Mouse (Mus musculus) lung, postnatal 0 days (tissue): ENCODE data around the gene Tbc1d22a. TPM values are rescaled to one million over a fixed set of nuclear protein-coding genes. Genes with fewer than 3 reads are reported as not detected.

ENCODE experiments used
- ATAC-seq: fragments of 200-750 bp; cut with Nextera tagmentation; 2 replicates; pipeline ENCODE4 v1.8.0; 2017; ENCODE audit warnings: moderate library complexity
- DNase-seq: peaks from one replicate; pipeline ENCODE4 v3.0.0-alpha.2; 2016; ENCODE audit warnings: low spot score
- H3K27ac ChIP-seq: fragments of 300-500 bp; sonication (generic); 2 replicates; pipeline ENCODE4 v1.5.1; 2014; ENCODE audit warnings: antibody characterized with exemption, mild to moderate bottlenecking, low read length, mixed read lengths
- H3K27me3 ChIP-seq: fragments of 300-500 bp; sonication (generic); replicated peaks from 2 replicates; pipeline ENCODE4 v1.6.1; 2014; ENCODE audit warnings: low read length, mixed read lengths; ENCODE audit not compliant: insufficient read depth
- H3K36me3 ChIP-seq: fragments of 300-500 bp; sonication (generic); 2 replicates; pipeline ENCODE4 v1.6.1; 2014; ENCODE audit warnings: low read length, mixed read lengths; ENCODE audit not compliant: insufficient read depth
- H3K4me1 ChIP-seq: fragments of 300-500 bp; sonication (generic); 2 replicates; pipeline ENCODE4 v1.6.1; 2014; ENCODE audit warnings: antibody characterized with exemption, low read depth, low read length, mixed read lengths; ENCODE audit not compliant: insufficient read depth
- H3K4me2 ChIP-seq: fragments of 300-500 bp; sonication (generic); replicated peaks from 2 replicates; pipeline ENCODE4 v1.6.1; 2014; ENCODE audit warnings: low read depth, mild to moderate bottlenecking, low read length, moderate library complexity, mixed read lengths
- H3K4me3 ChIP-seq: fragments of 300-500 bp; sonication (generic); 2 replicates; pipeline ENCODE4 v1.5.1; 2014; ENCODE audit warnings: low read depth, low read length
- H3K9ac ChIP-seq: fragments of 300-500 bp; sonication (generic); replicated peaks from 2 replicates; pipeline ENCODE4 v1.6.1; 2014; ENCODE audit warnings: low read depth, mild to moderate bottlenecking
- H3K9me3 ChIP-seq: fragments of 300-500 bp; sonication (generic); 2 replicates; pipeline ENCODE4 v1.6.1; 2016; ENCODE audit warnings: low read length, mixed read lengths
- CTCF ChIP-seq: IDR thresholded peaks from 2 replicates; pipeline ENCODE4 v1.5.1; 2016; ENCODE audit warnings: antibody characterized with exemption, mild to moderate bottlenecking
- EP300 ChIP-seq: IDR thresholded peaks from 2 replicates; pipeline ENCODE4 v1.6.1; 2016; ENCODE audit warnings: antibody characterized with exemption, mild to moderate bottlenecking, control low read depth
- WGBS: fragments of 180-500 bp; shearing (Covaris S2); extraction: QIAGEN DNeasy Blood & Tissue Kit; methylation state at CpG from one replicate; pipeline ENCODE4 v1.1.7; 2014; 5-methylcytosine and 5-hydroxymethylcytosine counted together
- polyA plus RNA-seq: library from polyadenylated mRNA; unstranded; fragments of >200 nt; fragmentation: Nextera tagmentation; extraction: Ambion mirVana; gene quantifications from 2 replicates; pipeline ENCODE4 v1.2.1, GENCODE M21; 2015

Gene Tbc1d22a
- polyA plus RNA-seq, 1 experiment from 2014 or later, result 13.1 TPM

DNA sequence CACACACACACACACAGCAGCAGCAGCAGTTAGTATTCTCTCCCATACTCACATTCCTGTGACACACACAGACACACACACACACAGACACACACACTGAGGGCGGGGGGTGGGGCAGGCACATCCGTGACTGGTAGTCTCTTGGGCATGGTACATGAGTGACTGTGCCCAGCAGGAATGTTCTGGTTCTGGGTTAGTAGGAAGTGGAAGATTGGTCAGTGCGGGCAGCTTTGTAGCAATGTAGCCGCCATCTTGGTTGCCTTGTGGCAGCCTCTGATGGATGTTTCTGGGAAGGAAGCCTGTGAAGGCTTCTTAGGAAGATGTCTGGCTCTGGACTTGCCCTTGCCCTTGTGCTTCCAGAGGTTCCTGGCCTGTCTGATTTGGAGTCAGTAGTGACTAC lies 112.1 kb downstream of the Tbc1d22a start:
- H3K9me3 ChIP-seq, result no peaks in the 10 kb centered on the region
- ATAC-seq, result no peak
- H3K4me3 ChIP-seq, result no peak overlapping the region
- no peaks in the 10 kb centered on the region for H3K4me1 ChIP-seq
- 86% methylated on average over 4 of the region's 4 CpGs for WGBS
- H3K27me3 ChIP-seq, result no peaks in the 10 kb centered on the region
- no peak overlapping the region for H3K27ac ChIP-seq
- no peak overlapping the region for H3K9ac ChIP-seq
- H3K36me3 ChIP-seq, result no peaks in the 10 kb centered on the region
- H3K4me2 ChIP-seq, result no peak overlapping the region
- TF ChIP-seq EP300 (no peak), CTCF (no peak)
- no peak for DNase-seq

- Histone ChIP-seq H3K9me3 (no peaks in the 10 kb centered on the region), H3K9ac (no peak overlapping the region), H3K4me1 (no peaks in the 10 kb centered on the region), H3K36me3 (no peaks in the 10 kb centered on the region), H3K4me3 (no peak overlapping the region), H3K27me3 (no peaks in the 10 kb centered on the region), H3K4me2 (no peak overlapping the region), H3K27ac (no peak overlapping the region)
- ATAC-seq (no peak), DNase-seq (no peak)
- 62% methylated on average over 7 of the region's 7 CpGs for WGBS
- TF ChIP-seq CTCF (no peak), EP300 (no peak)
Observed at GRCm38 (mm10) chr15:86329911-86330310, 115.7 kb downstream of the Tbc1d22a start.

DNA sequence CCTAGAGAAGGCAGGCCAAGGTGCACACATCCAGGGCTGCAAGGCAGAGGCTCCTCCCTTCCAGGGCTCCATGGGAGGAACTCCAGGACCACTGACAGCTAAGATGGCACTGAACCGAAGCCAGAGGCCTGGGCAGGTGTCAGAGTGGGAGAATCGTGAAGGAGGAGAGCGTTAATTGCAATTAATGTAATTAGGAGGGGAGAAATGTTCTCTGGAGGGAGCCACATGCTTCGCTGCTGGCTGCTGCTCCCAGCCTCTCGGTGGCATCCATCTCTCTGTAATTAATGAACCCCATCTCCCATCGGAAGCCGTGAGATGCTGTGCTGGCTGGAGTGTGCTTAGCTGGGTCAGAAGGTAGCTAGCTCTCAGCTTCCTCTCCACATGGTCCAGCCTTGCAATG lies 116.2 kb downstream of the Tbc1d22a start:
- WGBS, result 73% methylated on average over 7 of the region's 7 CpGs
- Histone ChIP-seq H3K4me2 (no peak overlapping the region), H3K4me3 (no peak overlapping the region), H3K36me3 (no peaks in the 10 kb centered on the region), H3K27me3 (no peaks in the 10 kb centered on the region), H3K4me1 (no peaks in the 10 kb centered on the region), H3K27ac (no peak overlapping the region), H3K9ac (no peak overlapping the region), H3K9me3 (no peaks in the 10 kb centered on the region)
- no peak for ATAC-seq
- no peak for TF ChIP-seq EP300
- TF ChIP-seq CTCF, result no peak
- no peak for DNase-seq

DNA sequence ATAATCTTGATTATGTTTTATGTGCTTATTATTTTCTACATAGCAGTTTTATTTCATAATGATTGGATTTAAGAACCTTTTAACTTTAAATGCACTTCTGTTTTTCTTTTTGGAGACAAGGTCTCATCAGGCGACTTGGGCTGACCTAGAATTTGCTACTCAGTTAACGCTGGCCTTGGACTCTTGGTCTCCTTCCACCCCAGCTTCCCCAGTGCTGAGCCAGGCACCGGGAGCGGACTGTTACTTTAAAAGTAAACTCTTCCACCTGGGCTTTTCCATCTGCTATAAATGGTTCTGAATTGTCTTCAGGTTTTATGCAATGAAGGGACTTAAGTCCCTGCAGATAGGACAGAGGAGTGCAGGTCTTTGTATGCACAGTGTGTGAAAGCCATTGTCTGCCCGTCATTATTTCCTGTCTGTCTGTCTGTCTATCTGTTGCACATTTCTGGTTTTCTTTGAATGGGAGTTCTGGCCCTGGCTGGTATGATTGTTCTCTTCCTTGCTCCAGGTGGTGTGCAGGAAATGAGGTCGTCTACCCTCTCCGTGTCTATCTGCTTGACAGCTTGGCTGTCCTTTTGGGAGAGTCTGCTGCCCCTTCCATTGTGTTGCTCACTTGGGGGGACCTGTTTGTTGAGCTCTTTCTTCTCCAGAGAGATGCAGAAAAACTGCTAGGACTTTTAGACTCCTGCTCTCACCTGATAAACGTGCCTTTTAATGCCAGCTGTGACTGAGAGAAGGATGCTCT lies 117.4 kb downstream of the Tbc1d22a start:
- TF ChIP-seq EP300 (no peak), CTCF (no peak)
- H3K36me3 ChIP-seq, result no peaks in the 10 kb centered on the region
- H3K4me1 ChIP-seq, result no peaks in the 10 kb centered on the region
- no peak for DNase-seq
- no peaks in the 10 kb centered on the region for H3K9me3 ChIP-seq
- H3K27ac ChIP-seq, result no peak overlapping the region
- ATAC-seq, result no peak
- no peaks in the 10 kb centered on the region for H3K27me3 ChIP-seq
- no peak overlapping the region for H3K4me3 ChIP-seq
- 70% methylated on average over 8 of the region's 8 CpGs for WGBS
- H3K9ac ChIP-seq, result no peak overlapping the region
- H3K4me2 ChIP-seq, result no peak overlapping the region

DNA sequence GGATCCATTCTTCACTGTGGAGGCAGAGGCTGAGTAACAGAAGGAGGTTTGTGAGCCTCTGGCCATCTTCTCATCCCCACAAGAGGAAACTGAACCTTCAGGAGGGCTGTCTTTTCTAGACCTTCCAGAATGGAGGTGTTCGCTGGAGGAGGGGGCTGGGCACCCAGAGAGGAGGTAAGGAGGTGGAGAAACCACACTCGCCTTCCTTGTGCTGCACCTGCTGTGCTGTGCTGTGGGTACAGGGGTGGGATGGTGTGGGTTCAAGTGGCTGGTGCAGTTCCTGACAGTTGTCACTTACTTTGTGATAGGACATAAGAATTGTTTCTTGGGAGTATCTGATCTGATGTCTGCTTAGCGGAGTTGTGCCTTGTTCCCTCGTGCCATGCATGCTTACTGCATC lies 118.9 kb downstream of the Tbc1d22a start:
- no peaks in the 10 kb centered on the region for H3K4me1 ChIP-seq
- H3K9me3 ChIP-seq, result no peaks in the 10 kb centered on the region
- WGBS, result 87% methylated on average over 4 of the region's 4 CpGs
- no peaks in the 10 kb centered on the region for H3K27me3 ChIP-seq
- no peak overlapping the region for H3K9ac ChIP-seq
- H3K4me2 ChIP-seq, result no peak overlapping the region
- H3K27ac ChIP-seq, result no peak overlapping the region
- ATAC-seq, result no peak
- no peak for TF ChIP-seq EP300
- TF ChIP-seq CTCF, result no peak
- H3K4me3 ChIP-seq, result no peak overlapping the region
- no peaks in the 10 kb centered on the region for H3K36me3 ChIP-seq
- DNase-seq, result no peak

DNA sequence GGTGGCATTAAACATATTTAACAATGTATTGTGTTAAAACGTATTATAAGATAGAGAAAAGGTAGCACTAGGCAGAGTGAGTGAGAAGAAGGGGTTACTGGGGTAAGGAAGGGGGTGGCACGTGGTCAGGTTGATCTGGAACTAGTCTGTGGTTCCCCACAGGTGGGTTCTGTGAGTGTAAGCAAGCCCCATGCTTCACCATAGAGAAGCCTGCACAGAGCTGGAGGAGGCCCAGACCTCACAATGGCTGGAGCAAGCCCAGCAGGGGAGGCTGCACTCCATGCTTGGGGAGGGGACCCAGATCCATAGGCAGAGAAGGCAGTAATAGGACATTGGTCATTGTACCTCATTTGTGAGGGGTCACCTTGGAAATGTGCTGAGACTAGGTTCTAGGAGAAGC lies 119.3 kb downstream of the Tbc1d22a start:
- DNase-seq, result no peak

More for the DNA sequence above, 119.3 kb downstream of the Tbc1d22a start:
- Histone ChIP-seq H3K36me3 (no peaks in the 10 kb centered on the region), H3K4me1 (no peaks in the 10 kb centered on the region), H3K27me3 (no peaks in the 10 kb centered on the region), H3K27ac (no peak overlapping the region), H3K9me3 (no peaks in the 10 kb centered on the region), H3K4me3 (no peak overlapping the region), H3K4me2 (no peak overlapping the region), H3K9ac (no peak overlapping the region)
- TF ChIP-seq EP300 (no peak), CTCF (no peak)
- WGBS, result 81% methylated on average over 2 of the region's 2 CpGs
- ATAC-seq, result no peak
